Mouse (Mus musculus): Measurements from ENCODE around the gene Slc22a23. TPM values are rescaled to one million over a fixed set of nuclear protein-coding genes. Genes with fewer than 3 reads are reported as not detected.

Gene Slc22a23
- total and polyA plus RNA-seq, 2 experiments from 2014 or later: 14.9 to 145 TPM

- no peak for TF ChIP-seq CTCF (IDR thresholded peaks at IDR 0.05)
- no peak overlapping the region for H3K4me3 ChIP-seq (ENCODE audit: low read depth, low read length)
- H3K36me3 ChIP-seq (ENCODE audit: insufficient read depth, low read length): no peaks in the 10 kb centered on the region
- DNase-seq (ENCODE audit: low spot score) (no peak), ATAC-seq (ENCODE audit: low FRiP score) (no peak)
- no peaks in the 10 kb centered on the region for H3K27me3 ChIP-seq (ENCODE audit: insufficient read depth, low read length)
- no peaks in the 10 kb centered on the region for H3K9me3 ChIP-seq (ENCODE audit: low read length)
- no peak overlapping the region for H3K4me2 ChIP-seq (ENCODE audit: low read depth, low read length, poor library complexity, severe bottlenecking)
- no peaks in the 10 kb centered on the region for H3K4me1 ChIP-seq (ENCODE audit: insufficient read depth, low read length)
- no peak overlapping the region for H3K9ac ChIP-seq (replicated peaks; ENCODE audit: low read length, poor library complexity, severe bottlenecking)
- WGBS: 90% methylated on average over 10 of the region's 10 CpGs
- no peak overlapping the region for H3K27ac ChIP-seq (ENCODE audit: low read depth, low read length)
Measured at GRCm38 (mm10) chr13:34354830-34355624, 10.0 kb upstream of the Slc22a23 start.

GRCm38 (mm10) chr13:34353241-34353640 lies 8.3 kb upstream of the Slc22a23 start:
- Histone ChIP-seq H3K9me3 (ENCODE audit: low read length) (no peaks in the 10 kb centered on the region), H3K4me1 (ENCODE audit: insufficient read depth, low read length) (no peaks in the 10 kb centered on the region), H3K27ac (ENCODE audit: low read depth, low read length) (no peak overlapping the region), H3K4me2 (ENCODE audit: low read depth, low read length, poor library complexity, severe bottlenecking) (no peak overlapping the region), H3K27me3 (ENCODE audit: insufficient read depth, low read length) (no peaks in the 10 kb centered on the region), H3K9ac (replicated peaks; ENCODE audit: low read length, poor library complexity, severe bottlenecking) (no peak overlapping the region), H3K36me3 (ENCODE audit: insufficient read depth, low read length) (no peaks in the 10 kb centered on the region), H3K4me3 (ENCODE audit: low read depth, low read length) (no peak overlapping the region)
- 82% methylated on average over 7 of the region's 7 CpGs for WGBS
- no peak for TF ChIP-seq CTCF (IDR thresholded peaks at IDR 0.05)
- DNase-seq (ENCODE audit: low spot score) (no peak), ATAC-seq (ENCODE audit: low FRiP score) (no peak)

DNA sequence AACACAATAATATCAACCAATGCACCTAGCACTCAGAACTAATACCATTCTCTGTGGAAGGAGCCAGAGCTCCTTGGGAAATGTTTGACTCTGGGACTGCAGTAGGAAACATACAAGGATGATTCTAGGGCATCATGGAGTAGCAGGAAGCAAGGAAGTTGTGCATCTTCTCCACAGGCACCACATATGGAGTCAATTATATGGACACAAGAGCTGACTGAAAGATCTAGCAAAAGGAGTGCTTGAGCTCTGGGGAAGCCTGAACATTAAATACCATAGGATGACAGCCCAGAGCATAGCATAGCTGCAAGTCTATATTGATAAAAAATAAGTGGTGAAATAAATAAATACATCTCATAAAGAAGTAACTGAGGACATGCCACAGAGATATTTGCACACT lies 6.5 kb upstream of the Slc22a23 start:
- no peak overlapping the region for H3K27ac ChIP-seq (ENCODE audit: low read depth, low read length)
- no peak overlapping the region for H3K4me2 ChIP-seq (ENCODE audit: low read depth, low read length, poor library complexity, severe bottlenecking)
- ATAC-seq (ENCODE audit: low FRiP score) (no peak), DNase-seq (ENCODE audit: low spot score) (no peak)
- H3K9me3 ChIP-seq (ENCODE audit: low read length): no peaks in the 10 kb centered on the region
- no peaks in the 10 kb centered on the region for H3K4me1 ChIP-seq (ENCODE audit: insufficient read depth, low read length)
- H3K9ac ChIP-seq (replicated peaks; ENCODE audit: low read length, poor library complexity, severe bottlenecking): no peak overlapping the region
- no peak for TF ChIP-seq CTCF (IDR thresholded peaks at IDR 0.05)
- no peak overlapping the region for H3K4me3 ChIP-seq (ENCODE audit: low read depth, low read length)
- no peaks in the 10 kb centered on the region for H3K27me3 ChIP-seq (ENCODE audit: insufficient read depth, low read length)
- no peaks in the 10 kb centered on the region for H3K36me3 ChIP-seq (ENCODE audit: insufficient read depth, low read length)

DNA sequence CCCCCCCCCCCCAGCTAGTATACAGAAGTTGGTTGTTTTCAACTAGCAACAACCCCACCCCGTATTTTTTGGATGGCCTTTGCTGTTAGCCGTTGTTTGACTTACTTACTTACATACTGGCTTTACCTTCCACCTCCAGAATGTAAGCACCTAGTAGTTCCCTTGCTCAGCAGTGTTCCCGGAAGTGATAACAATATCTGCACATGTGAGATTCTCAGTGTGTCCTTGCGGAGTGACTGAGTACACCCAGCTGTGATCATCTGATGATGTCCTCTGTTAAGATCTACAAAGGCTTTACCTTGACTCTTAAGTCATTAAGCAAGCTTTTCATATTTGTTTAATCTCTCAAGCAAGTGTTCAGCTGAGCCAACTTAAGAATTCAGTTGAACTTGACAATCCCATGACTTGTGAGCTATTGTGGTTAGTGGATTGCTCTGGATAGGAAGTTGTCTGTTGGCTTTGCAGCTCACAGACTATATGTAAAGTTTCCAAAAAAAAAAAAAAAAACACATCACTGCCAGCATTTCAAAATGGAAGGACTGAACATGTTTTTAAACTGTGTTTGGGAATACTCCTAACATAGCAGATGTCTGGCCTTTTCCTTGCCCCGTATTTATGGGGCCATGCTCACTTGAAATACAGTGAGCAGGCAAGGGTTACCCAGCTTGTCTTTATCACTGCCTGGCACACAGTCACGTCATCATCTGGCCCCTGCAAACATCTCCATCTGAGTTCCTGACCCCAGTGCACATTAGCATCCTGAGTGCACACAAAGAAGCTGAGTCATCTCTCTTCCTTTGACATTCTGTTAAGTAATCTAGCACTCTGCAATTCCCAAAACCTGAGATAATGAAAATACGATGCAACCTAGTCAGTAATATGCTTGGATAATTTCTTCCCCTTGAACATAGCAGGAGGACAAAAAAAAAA lies 3.2 kb upstream of the Slc22a23 start:
- no peak overlapping the region for H3K4me3 ChIP-seq (ENCODE audit: low read depth, low read length)
- peaks cover 4% of the 10 kb centered on the region; the same call in 1 of the 2 replicates for H3K4me1 ChIP-seq (ENCODE audit: insufficient read depth, low read length)
- H3K27me3 ChIP-seq (ENCODE audit: insufficient read depth, low read length): no peaks in the 10 kb centered on the region
- no peaks in the 10 kb centered on the region for H3K9me3 ChIP-seq (ENCODE audit: low read length)
- H3K36me3 ChIP-seq (ENCODE audit: insufficient read depth, low read length): no peaks in the 10 kb centered on the region
- TF ChIP-seq CTCF (IDR thresholded peaks at IDR 0.05): no peak
- DNase-seq (ENCODE audit: low spot score): no peak
- no peak overlapping the region for H3K4me2 ChIP-seq (ENCODE audit: low read depth, low read length, poor library complexity, severe bottlenecking)
- H3K27ac ChIP-seq (ENCODE audit: low read depth, low read length): no peak overlapping the region
- no peak overlapping the region for H3K9ac ChIP-seq (replicated peaks; ENCODE audit: low read length, poor library complexity, severe bottlenecking)
- 70% methylated on average over 7 of the region's 7 CpGs for WGBS
- no peak for ATAC-seq (ENCODE audit: low FRiP score)

DNA sequence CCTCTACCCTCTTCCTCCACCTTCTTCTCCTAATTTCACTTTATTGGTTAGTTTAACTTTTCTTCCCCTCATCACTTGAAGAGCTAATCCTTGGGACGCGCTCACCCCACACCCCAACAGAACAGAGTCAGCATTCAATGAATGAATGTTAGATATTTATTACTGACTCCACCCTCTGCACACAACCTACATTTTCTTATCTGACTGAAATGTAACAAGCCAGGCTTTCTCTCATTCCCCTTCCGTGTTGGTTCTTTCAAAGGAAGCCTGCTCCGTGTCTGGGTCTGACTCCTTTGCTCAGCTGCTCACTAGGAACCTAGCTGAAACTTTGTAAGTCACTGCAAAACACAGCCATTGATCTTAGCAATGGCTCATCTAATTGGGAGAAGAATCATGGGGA lies 1.8 kb upstream of the Slc22a23 start:
- H3K36me3 ChIP-seq (ENCODE audit: insufficient read depth, low read length): no peaks in the 10 kb centered on the region
- no peak overlapping the region for H3K4me2 ChIP-seq (ENCODE audit: low read depth, low read length, poor library complexity, severe bottlenecking)
- no peak overlapping the region for H3K27ac ChIP-seq (ENCODE audit: low read depth, low read length)
- H3K9me3 ChIP-seq (ENCODE audit: low read length): no peaks in the 10 kb centered on the region
- DNase-seq (ENCODE audit: low spot score) (no peak), ATAC-seq (ENCODE audit: low FRiP score) (no peak)
- no peak for TF ChIP-seq CTCF (IDR thresholded peaks at IDR 0.05)
- H3K4me3 ChIP-seq (ENCODE audit: low read depth, low read length): no peak overlapping the region
- H3K27me3 ChIP-seq (ENCODE audit: insufficient read depth, low read length): no peaks in the 10 kb centered on the region
- no peak overlapping the region for H3K9ac ChIP-seq (replicated peaks; ENCODE audit: low read length, poor library complexity, severe bottlenecking)
- 59% methylated on average over 4 of the region's 4 CpGs for WGBS
- peaks cover 8% of the 10 kb centered on the region; the same call in 1 of the 2 replicates for H3K4me1 ChIP-seq (ENCODE audit: insufficient read depth, low read length)

Data from midbrain, postnatal 0 days (tissue).